Mouse (Mus musculus): Measurements from ENCODE around the gene Fam49a. TPM values are rescaled to one million over a fixed set of nuclear protein-coding genes. Genes with fewer than 3 reads are reported as not detected.

The Fam49a gene
- 2.7 and 3.1 TPM in 2 replicates for polyA plus RNA-seq (2012)

DNA sequence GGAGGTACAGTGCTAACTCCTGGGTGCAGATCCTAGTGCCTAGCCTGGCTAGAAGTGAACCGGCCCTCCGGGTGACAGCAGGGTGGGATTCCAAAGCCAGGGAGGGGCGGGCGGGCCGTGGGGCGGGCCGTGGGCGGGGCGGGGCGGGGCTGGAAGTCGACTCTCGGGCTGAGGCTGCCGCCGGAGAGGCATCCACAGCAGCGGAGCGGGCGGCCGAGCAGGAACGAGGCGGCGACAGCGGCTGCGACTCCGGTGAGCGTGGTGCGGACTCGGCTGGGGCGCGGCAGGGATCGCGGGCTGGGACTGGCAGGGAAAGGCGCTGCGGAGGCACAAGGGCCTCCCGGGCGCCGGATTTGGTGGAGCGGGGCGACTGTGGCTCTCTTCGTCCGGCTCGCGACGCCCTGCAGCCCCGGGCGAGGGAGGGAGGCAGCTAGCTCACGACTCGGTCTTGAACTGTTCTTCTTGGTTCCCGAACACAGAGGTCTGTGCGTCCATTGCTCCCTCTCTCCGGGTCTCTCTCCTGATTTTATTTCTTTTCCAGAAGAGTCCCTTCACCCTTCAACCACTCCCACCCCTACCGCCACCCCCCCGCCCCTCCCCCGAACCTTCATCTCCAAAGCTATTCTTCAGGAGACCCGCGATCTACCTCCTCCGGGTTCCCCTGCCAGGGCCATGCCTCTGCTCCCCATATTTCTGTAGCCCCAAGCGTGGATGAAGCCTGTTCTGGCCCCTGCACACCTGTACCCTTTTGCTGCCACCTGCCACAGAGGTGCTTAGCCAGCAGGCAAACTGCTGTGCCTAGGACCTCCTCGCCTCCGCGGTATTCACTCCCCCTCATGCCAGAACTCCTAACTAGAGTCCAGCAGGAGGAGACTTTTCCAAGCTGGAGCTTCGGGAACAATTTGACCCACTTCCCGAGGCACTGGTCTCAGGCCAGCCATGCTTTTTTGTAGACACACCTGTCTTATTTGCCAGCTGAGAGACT lies at the start of gene Fam49a:
Gene Fam49a (plus strand): TSS at position 153 of the 985 bp plus-strand sequence.

Measured in megakaryocyte-erythroid progenitor cell, adult 5 weeks (primary cell).